Mouse (Mus musculus) midbrain, embryonic 14.5 days (tissue): ENCODE data around the gene Dido1. TPM values are rescaled to one million over a fixed set of nuclear protein-coding genes. Genes with fewer than 3 reads are reported as not detected.
A peak's percentile ranks its signal among the peaks of the same experiment; 100 is the strongest.

Source experiments
- ATAC-seq: fragments of 200-750 bp; cut with Nextera tagmentation; 2 replicates; pipeline ENCODE4 v1.8.0; 2017; ENCODE audit warnings: moderate number of reproducible peaks, moderate library complexity; ENCODE audit not compliant: low FRiP score, low TSS enrichment
- DNase-seq: peaks from one replicate; pipeline ENCODE4 v3.0.0-alpha.2; 2015
- H3K27ac ChIP-seq: fragments of 300-500 bp; sonication (generic); replicated peaks from 2 replicates; pipeline ENCODE4 v1.5.1; 2014; ENCODE audit warnings: mild to moderate bottlenecking, low read depth, low read length, moderate library complexity
- H3K27me3 ChIP-seq: fragments of 300-500 bp; sonication (generic); 2 replicates; pipeline ENCODE4 v1.6.1; 2014; ENCODE audit warnings: low read length, control low read depth, mixed read lengths; ENCODE audit not compliant: control insufficient read depth, insufficient read depth
- H3K36me3 ChIP-seq: fragments of 300-500 bp; sonication (generic); 2 replicates; pipeline ENCODE4 v1.6.1; 2014; ENCODE audit warnings: low read length, control low read depth; ENCODE audit not compliant: control insufficient read depth, insufficient read depth
- H3K4me1 ChIP-seq: fragments of 300-500 bp; sonication (generic); 2 replicates; pipeline ENCODE4 v1.6.1; 2014; ENCODE audit warnings: mild to moderate bottlenecking, antibody characterized with exemption, low read length, control low read depth; ENCODE audit not compliant: control insufficient read depth, insufficient read depth
- H3K4me2 ChIP-seq: fragments of 300-500 bp; sonication (generic); 2 replicates; pipeline ENCODE4 v1.6.1; 2014; ENCODE audit warnings: mild to moderate bottlenecking, low read length, moderate library complexity
- H3K4me3 ChIP-seq: fragments of 300-500 bp; sonication (generic); replicated peaks from 2 replicates; pipeline ENCODE4 v1.5.1; 2014; ENCODE audit warnings: low read depth, low read length
- H3K9ac ChIP-seq: fragments of 300-500 bp; sonication (generic); replicated peaks from 2 replicates; pipeline ENCODE4 v1.6.1; 2014; ENCODE audit warnings: mild to moderate bottlenecking, low read length, moderate library complexity
- H3K9me3 ChIP-seq: fragments of 300-500 bp; sonication (generic); 2 replicates; pipeline ENCODE4 v1.6.1; 2016; ENCODE audit warnings: low read length, control low read depth, mixed read lengths; ENCODE audit not compliant: control insufficient read depth
- WGBS: fragments of 180-500 bp; shearing (Covaris S2); extraction: QIAGEN DNeasy Blood & Tissue Kit; methylation state at CpG from one replicate; pipeline ENCODE4 v1.1.7; 2014; 5-methylcytosine and 5-hydroxymethylcytosine counted together
- polyA plus RNA-seq: library from polyadenylated mRNA; unstranded; fragments of >200 nt; fragmentation: Nextera tagmentation; extraction: Ambion mirVana; gene quantifications from 2 replicates; pipeline ENCODE4 v1.2.1, GENCODE M21; 2014

Gene Dido1
- 31.2 and 38.1 TPM in 2 replicates for polyA plus RNA-seq

DNA sequence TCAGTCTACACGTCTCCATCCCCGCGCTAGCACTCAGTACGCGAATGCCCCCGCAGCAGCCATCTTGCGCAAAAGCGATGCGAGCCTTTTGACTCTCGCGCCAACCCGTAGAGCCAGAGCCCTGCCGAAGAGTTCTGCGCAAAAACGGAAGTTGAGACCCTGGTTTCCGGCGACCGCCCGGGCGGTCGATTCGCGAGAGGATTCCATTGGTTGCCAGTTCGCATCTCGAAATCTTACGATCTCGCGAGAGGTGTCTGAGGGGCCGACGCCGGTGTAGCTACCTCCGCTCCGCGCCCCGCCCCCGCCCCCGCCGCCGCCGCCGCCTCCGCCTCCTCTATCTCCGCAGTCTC is at the start of gene Dido1, which contains the start of gene Gid8:
Dido1 (minus strand) TSS at position 77 of the 350 bp plus-strand sequence.
Gid8 (plus strand) TSS at position 195 of the 350 bp plus-strand sequence.
- H3K9ac ChIP-seq, result peak within 1 kb of the TSS; percentile 98
- under 1% methylated on average over 43 of the region's 43 CpGs for WGBS
- H3K36me3 ChIP-seq, result peaks cover 16% of the 10 kb centered on the region
- H3K27me3 ChIP-seq, result no peaks in the 10 kb centered on the region
- H3K4me3 ChIP-seq, result peak within 1 kb of the TSS; percentile 99
- DNase-seq (peak; percentile 99), ATAC-seq (peak; percentile 96)
- peaks cover 20% of the 10 kb centered on the region for H3K4me1 ChIP-seq
- peak within 1 kb of the TSS; percentile 88 for H3K4me2 ChIP-seq
- peak within 1 kb of the TSS; percentile 87 for H3K27ac ChIP-seq
- no peaks in the 10 kb centered on the region for H3K9me3 ChIP-seq

DNA sequence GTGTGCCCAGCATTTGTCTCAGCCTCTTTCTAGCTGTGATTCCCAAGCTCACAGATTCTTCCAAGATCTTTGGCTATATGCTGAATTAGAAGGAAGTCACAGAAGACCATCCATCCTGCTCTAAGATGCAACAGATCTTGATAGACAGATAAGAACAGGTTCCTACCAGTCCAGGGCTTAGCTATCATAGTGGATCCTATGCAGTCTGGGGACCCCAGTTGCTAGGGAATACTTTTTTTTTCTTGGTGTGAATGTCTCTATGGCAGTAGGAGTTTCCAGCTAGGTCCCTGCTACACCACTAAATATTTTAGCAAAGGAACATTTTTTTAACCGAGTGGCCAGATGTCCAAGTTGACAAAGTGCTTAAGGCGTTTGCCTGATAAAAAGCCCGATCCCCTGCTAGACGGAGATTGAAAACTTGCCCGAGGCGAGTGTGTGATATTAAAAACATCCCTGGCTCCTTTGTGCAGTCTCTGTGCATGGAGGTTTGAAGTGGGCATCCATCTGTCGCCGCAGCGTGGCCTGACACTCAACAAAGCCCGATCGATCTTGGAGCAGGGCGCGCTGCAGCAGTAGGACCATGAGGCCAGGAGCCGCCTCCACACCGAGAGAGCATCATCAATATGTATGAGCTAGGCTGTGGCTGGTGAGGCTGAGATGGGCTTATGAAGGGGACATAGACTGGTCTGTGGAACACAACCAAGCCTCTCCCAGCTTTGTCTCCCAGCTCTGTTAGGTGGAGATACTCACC is 48.9 kb upstream of the Dido1 start:
- no peak overlapping the region for H3K9ac ChIP-seq

DNA sequence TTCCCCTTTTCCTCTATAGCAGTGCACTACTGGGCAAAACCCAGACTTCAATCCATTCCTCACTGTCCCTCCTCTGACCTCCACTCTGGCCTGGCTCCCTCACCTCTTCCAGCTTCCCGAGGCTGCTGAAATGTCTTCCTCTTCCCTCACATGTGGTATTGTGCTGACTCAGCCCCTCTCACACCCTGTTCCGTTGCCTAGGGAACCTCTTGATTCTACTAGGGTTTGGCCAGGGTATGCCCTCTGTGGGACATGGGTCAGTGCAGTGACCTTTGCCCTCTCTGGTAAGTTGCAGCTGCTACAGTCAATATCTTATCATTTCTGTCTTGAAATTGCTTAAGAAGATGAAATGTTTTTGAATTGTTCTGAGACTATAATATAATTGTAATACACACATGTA is 47.0 kb upstream of the Dido1 start:
- DNase-seq (no peak), ATAC-seq (no peak)
- H3K27ac ChIP-seq, result no peak overlapping the region
- H3K4me1 ChIP-seq, result peaks cover 26% of the 10 kb centered on the region
- H3K4me3 ChIP-seq, result no peak overlapping the region
- no peaks in the 10 kb centered on the region for H3K27me3 ChIP-seq
- WGBS, result 18% methylated on average over 2 of the region's 2 CpGs
- no peak overlapping the region for H3K9ac ChIP-seq
- no peaks in the 10 kb centered on the region; the same call in 1 of the 2 replicates for H3K9me3 ChIP-seq
- H3K4me2 ChIP-seq, result no peak overlapping the region
- no peaks in the 10 kb centered on the region for H3K36me3 ChIP-seq

More for the DNA sequence above, 48.9 kb upstream of the Dido1 start:
- DNase-seq, result peak; percentile 72
- Histone ChIP-seq H3K4me3 (no peak overlapping the region), H3K36me3 (no peaks in the 10 kb centered on the region), H3K4me2 (peak overlapping the region; percentile 16; the same call in 1 of the 2 replicates), H3K4me1 (peaks cover 26% of the 10 kb centered on the region), H3K27me3 (no peaks in the 10 kb centered on the region), H3K9me3 (no peaks in the 10 kb centered on the region), H3K27ac (peak overlapping the region; percentile 69)
- 16% methylated on average over 15 of the region's 15 CpGs for WGBS
- peak; percentile 76 for ATAC-seq

DNA sequence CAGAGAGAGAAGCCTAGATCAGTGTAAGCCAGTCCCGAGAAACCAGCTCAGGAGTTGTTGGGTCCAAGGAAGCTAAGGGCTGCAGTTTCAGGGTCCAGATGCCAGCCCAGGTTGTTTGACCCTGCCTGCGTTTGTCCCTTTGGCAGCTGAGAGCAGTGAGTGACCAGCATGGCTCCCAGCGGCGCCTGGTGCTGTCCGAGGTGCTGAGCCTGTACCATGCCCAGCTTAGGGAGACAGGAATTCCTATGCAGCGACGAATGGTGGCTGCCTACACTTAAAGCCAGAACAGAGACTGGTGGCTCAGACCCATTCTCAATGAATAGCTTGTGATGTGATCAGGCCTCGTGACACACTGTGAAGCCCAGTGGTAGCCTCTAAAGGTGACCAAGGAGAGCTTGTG is 46.1 kb upstream of the Dido1 start:
- 2% methylated on average over 8 of the region's 8 CpGs for WGBS
- H3K27ac ChIP-seq, result no peak overlapping the region; the same call in 1 of the 2 replicates
- no peaks in the 10 kb centered on the region; the same call in 1 of the 2 replicates for H3K9me3 ChIP-seq
- no peak overlapping the region for H3K4me2 ChIP-seq
- no peaks in the 10 kb centered on the region for H3K36me3 ChIP-seq
- H3K27me3 ChIP-seq, result no peaks in the 10 kb centered on the region
- ATAC-seq (no peak), DNase-seq (peak; percentile 53)
- peaks cover 26% of the 10 kb centered on the region for H3K4me1 ChIP-seq
- H3K9ac ChIP-seq, result no peak overlapping the region
- H3K4me3 ChIP-seq, result no peak overlapping the region

DNA sequence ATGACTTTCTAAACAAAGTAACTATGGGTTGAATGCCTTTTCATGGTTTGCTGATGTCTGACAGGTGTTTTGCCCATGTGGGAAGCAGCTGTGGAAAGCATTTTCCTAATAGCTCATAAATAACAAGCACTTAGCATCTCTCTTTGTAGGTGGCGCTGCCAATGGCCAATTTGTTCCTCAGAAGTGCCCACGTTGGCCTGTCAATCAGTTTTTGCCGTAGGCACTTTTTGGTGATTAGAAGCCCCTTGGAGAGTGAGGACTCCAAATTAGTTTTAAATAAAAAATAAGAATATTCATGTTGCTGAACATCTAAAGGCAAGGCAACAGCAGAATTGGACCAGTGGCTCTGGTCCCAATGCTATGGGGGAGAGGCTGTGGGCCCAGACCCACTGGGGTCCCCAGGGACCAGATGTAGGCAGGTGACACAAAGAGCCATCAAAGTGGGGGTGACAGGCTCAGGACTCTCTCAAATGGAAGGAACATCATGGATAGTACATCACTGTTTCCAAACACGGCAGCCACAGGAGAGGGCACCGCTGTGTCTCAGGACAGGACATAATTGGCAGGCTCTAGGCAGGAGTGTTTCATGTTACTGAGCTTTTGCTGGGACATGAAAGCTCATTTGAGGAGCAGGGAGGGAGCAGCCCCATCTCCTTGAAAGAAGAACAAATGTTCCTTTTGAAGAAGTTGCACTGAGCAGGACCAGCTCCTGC is 45.3 kb upstream of the Dido1 start:
- H3K9me3 ChIP-seq, result no peaks in the 10 kb centered on the region; the same call in 1 of the 2 replicates
- 42% methylated on average over 5 of the region's 5 CpGs for WGBS
- no peaks in the 10 kb centered on the region for H3K36me3 ChIP-seq
- no peak overlapping the region for H3K4me3 ChIP-seq
- 0 out of 2 replicates have a peak overlapping the region, but pooled peaks have one; percentile 3 for H3K27ac ChIP-seq
- H3K9ac ChIP-seq, result no peak overlapping the region
- H3K4me2 ChIP-seq, result no peak overlapping the region
- ATAC-seq (peak; percentile 58; the same call in 1 of the 2 replicates), DNase-seq (peak; percentile 76)
- peaks cover 26% of the 10 kb centered on the region for H3K4me1 ChIP-seq
- H3K27me3 ChIP-seq, result no peaks in the 10 kb centered on the region

DNA sequence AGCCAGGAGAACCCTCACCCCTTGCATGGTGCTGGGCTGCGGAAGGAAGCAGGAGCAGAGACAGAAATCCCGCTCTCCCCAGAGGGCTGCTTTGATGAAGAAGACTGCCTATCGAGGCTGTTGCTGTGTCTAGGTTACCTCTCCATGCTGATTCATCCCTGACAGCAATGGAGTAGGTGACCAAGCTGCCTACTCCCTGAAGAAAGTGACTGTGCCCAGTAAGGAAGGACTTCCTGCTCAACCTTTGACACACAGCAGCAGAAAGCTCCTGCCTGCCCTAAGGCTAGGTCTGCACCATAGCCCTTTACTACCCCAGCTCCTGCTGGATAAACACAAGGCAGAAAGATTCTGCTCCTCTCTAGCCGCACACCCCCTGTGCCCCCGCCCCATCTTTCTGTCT is 39.1 kb upstream of the Dido1 start:
- 61% methylated on average over 5 of the region's 5 CpGs for WGBS
- ATAC-seq, result no peak

DNA sequence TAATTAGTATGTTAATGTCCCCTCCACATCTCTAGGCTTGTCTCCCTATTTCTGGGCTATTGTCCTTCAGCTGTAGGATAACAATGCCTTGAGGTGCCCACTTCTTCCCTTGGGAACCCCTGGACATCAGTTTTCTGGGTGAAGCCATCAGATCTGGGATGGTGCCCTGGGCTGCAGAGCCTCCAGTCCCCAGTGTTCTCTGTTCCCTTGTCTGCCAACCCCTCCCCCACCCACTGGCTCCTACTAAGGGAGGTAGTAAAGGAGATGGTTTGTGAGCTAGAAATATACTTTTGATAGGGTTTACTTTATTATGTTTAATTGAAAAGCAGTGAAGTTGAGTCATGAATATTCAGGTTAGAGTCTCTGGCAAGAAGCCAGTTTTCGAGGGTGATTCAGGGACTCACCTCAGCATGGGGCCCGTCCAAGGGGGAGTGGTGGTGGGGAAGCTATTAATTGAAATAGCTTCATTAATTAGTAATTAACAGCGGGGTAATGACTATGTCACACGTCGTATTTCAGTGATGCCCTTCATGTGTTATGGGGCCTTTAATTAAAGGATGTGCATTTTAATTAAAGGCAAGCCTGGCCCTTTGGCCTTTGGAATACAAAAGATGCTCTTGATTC is 36.9 kb upstream of the Dido1 start:
- Histone ChIP-seq H3K4me3 (no peak overlapping the region), H3K27ac (no peak overlapping the region), H3K4me1 (peaks cover 11% of the 10 kb centered on the region; the same call in 1 of the 2 replicates), H3K9me3 (no peaks in the 10 kb centered on the region), H3K4me2 (no peak overlapping the region), H3K9ac (no peak overlapping the region), H3K27me3 (no peaks in the 10 kb centered on the region), H3K36me3 (no peaks in the 10 kb centered on the region)
- WGBS, result 24% methylated on average over 5 of the region's 5 CpGs
- DNase-seq (peak; percentile 64), ATAC-seq (no peak)

More for the DNA sequence above, 39.1 kb upstream of the Dido1 start:
- no peak overlapping the region for H3K4me3 ChIP-seq
- H3K27me3 ChIP-seq, result no peaks in the 10 kb centered on the region
- no peaks in the 10 kb centered on the region for H3K36me3 ChIP-seq
- no peak overlapping the region for H3K4me2 ChIP-seq
- peaks cover 11% of the 10 kb centered on the region; the same call in 1 of the 2 replicates for H3K4me1 ChIP-seq
- H3K9me3 ChIP-seq, result no peaks in the 10 kb centered on the region; the same call in 1 of the 2 replicates
- DNase-seq, result no peak
- no peak overlapping the region for H3K27ac ChIP-seq
- no peak overlapping the region for H3K9ac ChIP-seq

DNA sequence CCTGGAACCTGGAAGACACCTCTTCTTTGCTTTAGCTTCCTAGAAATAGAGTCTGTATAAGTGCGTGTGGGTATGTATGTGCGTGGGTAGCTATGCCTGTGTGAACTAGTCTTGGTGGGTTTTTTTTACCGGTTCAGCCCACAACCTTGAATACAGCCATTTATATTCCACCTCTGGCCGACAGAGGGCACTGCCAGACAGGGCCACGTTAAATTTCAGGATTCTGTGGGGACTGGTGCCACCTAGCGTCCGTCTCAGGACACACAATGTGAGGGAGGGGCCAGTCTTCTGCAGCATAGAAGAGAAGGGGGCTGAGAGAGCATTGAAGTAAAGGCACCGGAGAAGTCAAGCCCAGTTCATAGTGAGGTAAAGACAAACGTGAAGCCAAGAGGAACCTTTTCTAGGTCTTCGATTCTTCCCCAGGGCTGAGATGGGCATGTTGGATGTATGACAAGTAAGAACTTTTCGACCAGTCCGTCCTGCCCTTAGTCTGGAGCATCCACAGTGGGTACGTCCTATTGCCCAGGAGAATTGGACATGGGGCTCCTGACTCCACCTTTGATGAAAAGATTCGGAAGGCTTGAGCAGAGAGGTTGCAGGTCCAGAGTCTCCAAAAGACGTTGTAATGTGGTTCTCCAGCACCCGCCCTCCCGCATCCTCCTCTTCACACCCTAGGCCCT is 35.6 kb upstream of the Dido1 start:
- no peak overlapping the region for H3K4me2 ChIP-seq
- H3K9ac ChIP-seq, result no peak overlapping the region
- ATAC-seq (peak; percentile 71), DNase-seq (peak; percentile 92)
- WGBS, result 34% methylated on average over 17 of the region's 17 CpGs
- peaks cover 11% of the 10 kb centered on the region; the same call in 1 of the 2 replicates for H3K4me1 ChIP-seq
- no peaks in the 10 kb centered on the region for H3K9me3 ChIP-seq
- no peak overlapping the region for H3K27ac ChIP-seq
- no peak overlapping the region for H3K4me3 ChIP-seq
- no peaks in the 10 kb centered on the region for H3K27me3 ChIP-seq
- no peaks in the 10 kb centered on the region for H3K36me3 ChIP-seq
